Mouse (Mus musculus) lung, embryonic 16.5 days (tissue): Measurements from ENCODE around the gene Cdc34b. TPM values are rescaled to one million over a fixed set of nuclear protein-coding genes. Genes with fewer than 3 reads are reported as not detected.
"Not testable (repeated sequence)": the region's sequence is repeated elsewhere in the genome, so short reads cannot be mapped to it uniquely, and the experiment has no call there.

Source experiments
- ATAC-seq: fragments of 200-750 bp; cut with Nextera tagmentation; 2 replicates; pipeline ENCODE4 v1.8.0; 2017; ENCODE audit warnings: low read depth, mild to moderate bottlenecking, moderate library complexity
- H3K27ac ChIP-seq: fragments of 300-500 bp; sonication (generic); 2 replicates; pipeline ENCODE4 v1.5.1; 2014; ENCODE audit warnings: mild to moderate bottlenecking, control low read depth, low read length
- H3K27me3 ChIP-seq: fragments of 300-500 bp; sonication (generic); 2 replicates; pipeline ENCODE4 v1.6.1; 2014; ENCODE audit warnings: low read depth, low read length, mixed read lengths; ENCODE audit not compliant: control insufficient read depth, insufficient read depth
- H3K36me3 ChIP-seq: fragments of 300-500 bp; sonication (generic); 2 replicates; pipeline ENCODE4 v1.6.1; 2014; ENCODE audit warnings: low read length; ENCODE audit not compliant: control insufficient read depth, insufficient read depth
- H3K4me1 ChIP-seq: fragments of 300-500 bp; sonication (generic); replicated peaks from 2 replicates; pipeline ENCODE4 v1.6.1; 2014; ENCODE audit warnings: low read length, mixed read lengths; ENCODE audit not compliant: control insufficient read depth, insufficient read depth
- H3K4me2 ChIP-seq: fragments of 300-500 bp; sonication (generic); 2 replicates; pipeline ENCODE4 v1.6.1; 2014; ENCODE audit warnings: low read depth, low read length, control low read depth
- H3K4me3 ChIP-seq: fragments of 300-500 bp; sonication (generic); 2 replicates; pipeline ENCODE4 v1.5.1; 2014; ENCODE audit warnings: mild to moderate bottlenecking, low read length, control low read depth
- H3K9ac ChIP-seq: fragments of 300-500 bp; sonication (generic); 2 replicates; pipeline ENCODE4 v1.6.1; 2014; ENCODE audit warnings: low read length, control low read depth
- H3K9me3 ChIP-seq: fragments of 300-500 bp; sonication (generic); 2 replicates; pipeline ENCODE4 v1.6.1; 2016; ENCODE audit warnings: low read length; ENCODE audit not compliant: control insufficient read depth
- WGBS: fragments of 180-500 bp; shearing (Covaris S2); extraction: QIAGEN DNeasy Blood & Tissue Kit; methylation state at CpG from one replicate; pipeline ENCODE4 v1.1.7; 2014; 5-methylcytosine and 5-hydroxymethylcytosine counted together
- polyA plus RNA-seq: library from polyadenylated mRNA; unstranded; fragments of >200 nt; fragmentation: Nextera tagmentation; extraction: Ambion mirVana; gene quantifications from 2 replicates; pipeline ENCODE4 v1.2.1, GENCODE M21; 2015

Cdc34b gene
- polyA plus RNA-seq = 0.46 TPM in 1 of 2 replicates, not detected in the other

DNA sequence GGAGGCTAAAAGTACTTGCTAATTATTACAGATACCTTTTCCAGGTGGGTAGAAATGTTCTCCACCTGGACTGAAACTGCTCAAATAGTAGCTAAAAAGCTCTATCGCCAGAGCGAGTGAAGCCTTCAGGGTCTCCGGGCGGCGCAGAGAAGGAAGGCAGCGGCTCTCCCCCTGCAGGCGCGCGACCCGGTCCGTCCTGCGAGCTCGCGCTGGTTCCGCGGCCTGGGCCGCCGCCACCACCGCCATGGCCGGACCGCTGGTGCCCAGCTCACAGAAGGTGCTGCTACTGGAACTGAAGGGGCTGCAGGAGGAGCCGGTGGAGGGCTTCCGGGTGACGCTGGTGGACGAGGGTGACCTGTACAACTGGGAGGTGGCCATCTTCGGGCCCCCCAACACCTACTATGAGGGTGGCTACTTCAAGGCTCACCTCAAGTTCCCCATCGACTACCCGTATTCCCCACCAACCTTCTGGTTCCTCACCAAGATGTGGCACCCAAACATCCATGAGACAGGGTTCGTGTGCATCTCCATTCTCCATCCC lies at the start of gene Cdc34b:
TSS of gene Cdc34b (plus strand) at position 51 of the 541 bp plus-strand sequence.
- H3K4me2 ChIP-seq = no peak within 1 kb of the TSS
- H3K27ac ChIP-seq = no peak within 1 kb of the TSS
- H3K4me1 ChIP-seq = no peaks in the 10 kb centered on the region
- 69% methylated on average over 29 of the region's 29 CpGs for WGBS
- H3K9ac ChIP-seq = no peak within 1 kb of the TSS
- H3K36me3 ChIP-seq = no peaks in the 10 kb centered on the region
- no peak for ATAC-seq
- H3K4me3 ChIP-seq = no peak within 1 kb of the TSS
- H3K9me3 ChIP-seq = peaks cover 2% of the 10 kb centered on the region; the same call in 1 of the 2 replicates
- no peaks in the 10 kb centered on the region; the same call in 1 of the 2 replicates for H3K27me3 ChIP-seq

DNA sequence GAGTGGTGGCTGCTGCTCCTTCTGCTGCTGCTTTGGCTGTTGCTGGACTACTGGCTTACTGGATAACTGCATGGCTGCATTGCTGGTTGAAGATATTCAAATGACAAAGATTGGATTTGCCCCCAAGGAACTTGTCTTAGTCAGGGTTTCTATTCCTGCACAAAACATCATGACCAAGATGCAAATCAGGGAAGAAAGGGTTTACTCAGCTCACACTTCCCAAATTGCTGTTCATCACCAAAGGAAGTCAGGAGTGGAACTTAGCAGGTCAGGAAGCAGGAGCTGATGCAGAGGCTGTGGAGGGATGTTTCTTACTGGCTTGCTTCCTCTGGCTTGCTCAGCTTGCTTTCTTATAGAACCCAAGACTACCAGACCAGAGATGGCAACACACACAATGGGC lies 49.1 kb upstream of the Cdc34b start:
- H3K9ac ChIP-seq, H3K9me3 ChIP-seq, H3K36me3 ChIP-seq, H3K4me1 ChIP-seq, H3K4me2 ChIP-seq, H3K4me3 ChIP-seq, H3K27me3 ChIP-seq, ATAC-seq, H3K27ac ChIP-seq: not testable (repeated sequence)

DNA sequence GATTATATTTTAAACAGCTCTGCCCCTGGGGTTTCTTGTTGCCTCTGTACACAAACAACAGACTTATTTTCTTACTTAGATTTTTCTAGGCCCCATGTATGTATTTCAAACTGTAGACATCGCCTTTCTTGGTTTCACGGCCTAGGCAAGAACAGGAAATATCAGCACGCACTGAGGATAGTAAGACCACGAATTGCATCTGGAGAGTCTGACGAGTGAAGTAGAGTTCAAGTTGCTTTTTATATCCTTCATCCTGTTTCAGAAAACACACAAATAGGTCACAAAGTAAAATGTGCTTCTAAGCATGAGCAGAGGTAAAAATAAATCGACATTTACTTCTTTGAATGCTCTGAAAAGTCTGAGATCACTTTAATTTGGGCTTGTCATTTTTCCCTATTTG lies 46.1 kb upstream of the Cdc34b start:
- H3K4me1 ChIP-seq = peaks cover 4% of the 10 kb centered on the region; the same call in 1 of the 2 replicates
- no peak overlapping the region for H3K9ac ChIP-seq
- no peak overlapping the region for H3K4me3 ChIP-seq
- H3K27ac ChIP-seq = no peak overlapping the region
- no peaks in the 10 kb centered on the region for H3K9me3 ChIP-seq
- no peaks in the 10 kb centered on the region for H3K27me3 ChIP-seq
- 64% methylated on average over 6 of the region's 6 CpGs for WGBS
- no peaks in the 10 kb centered on the region for H3K36me3 ChIP-seq
- ATAC-seq = no peak
- no peak overlapping the region for H3K4me2 ChIP-seq

DNA sequence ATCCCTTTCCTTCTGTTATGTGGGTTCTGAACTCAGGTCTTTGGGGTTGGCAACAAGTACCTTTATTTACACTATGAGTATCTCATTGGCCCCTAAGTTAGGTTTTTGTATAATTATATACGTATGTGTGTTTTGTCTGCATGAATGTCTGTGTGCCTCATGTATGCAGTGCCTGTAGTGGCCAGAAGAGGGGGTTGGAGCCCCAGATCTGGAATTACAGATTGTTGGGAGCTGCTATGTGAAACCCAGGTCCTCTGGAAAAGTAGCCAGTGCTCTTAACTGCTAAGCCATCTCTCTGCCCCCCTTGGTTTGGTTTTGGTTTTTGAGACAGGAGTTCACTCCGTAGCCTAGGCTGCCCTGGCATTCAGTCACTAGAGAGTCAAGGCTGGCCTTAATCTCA lies 44.4 kb upstream of the Cdc34b start:
- no peak overlapping the region for H3K4me2 ChIP-seq
- no peak overlapping the region for H3K4me3 ChIP-seq
- H3K9me3 ChIP-seq = no peaks in the 10 kb centered on the region
- H3K9ac ChIP-seq = no peak overlapping the region
- peaks cover 11% of the 10 kb centered on the region; the same call in 1 of the 2 replicates for H3K4me1 ChIP-seq
- WGBS = 89% methylated on average over 2 of the region's 2 CpGs
- no peaks in the 10 kb centered on the region for H3K36me3 ChIP-seq
- H3K27ac ChIP-seq = no peak overlapping the region
- peaks cover 4% of the 10 kb centered on the region; the same call in 1 of the 2 replicates for H3K27me3 ChIP-seq
- no peak for ATAC-seq

DNA sequence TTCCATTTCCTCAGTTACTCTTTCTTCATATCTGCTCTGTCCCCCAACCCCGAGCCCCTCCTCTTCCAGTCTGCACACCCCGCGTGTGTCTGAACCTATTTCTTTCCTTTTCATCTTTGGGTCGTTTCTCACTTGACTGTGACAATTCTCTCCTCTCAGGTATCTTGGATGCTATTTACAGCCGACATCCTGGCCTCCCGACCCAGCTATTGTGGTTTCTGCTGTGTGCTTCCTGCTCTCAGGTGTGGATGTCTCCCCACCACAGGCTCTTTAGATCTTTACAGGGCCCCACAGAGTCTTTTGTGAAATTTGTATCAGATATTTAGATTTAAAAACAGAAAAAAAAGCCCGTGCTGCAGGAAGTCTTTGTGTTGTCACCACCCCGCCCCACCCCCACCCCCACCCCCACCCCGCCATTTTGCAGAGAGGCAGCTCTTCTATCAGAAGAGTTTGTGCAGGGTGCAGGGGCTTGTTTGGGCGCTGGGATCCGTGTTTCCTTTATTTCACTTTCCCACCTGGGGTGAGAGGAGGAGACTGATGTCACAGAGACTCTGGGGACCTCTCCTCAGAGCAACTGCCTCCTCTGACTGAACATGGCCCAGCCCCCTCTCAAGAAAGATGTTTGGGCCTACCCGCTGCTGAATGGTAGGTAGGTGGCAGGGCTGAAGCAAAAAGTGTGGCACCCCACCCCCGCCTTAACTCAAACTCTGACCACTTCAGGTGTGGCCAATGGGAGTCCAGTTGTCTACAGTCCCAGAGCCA lies 43.7 kb upstream of the Cdc34b start:
- Histone ChIP-seq H3K4me3 (no peak overlapping the region), H3K27ac (no peak overlapping the region), H3K9me3 (no peaks in the 10 kb centered on the region), H3K9ac (no peak overlapping the region), H3K4me2 (no peak overlapping the region), H3K4me1 (peaks cover 12% of the 10 kb centered on the region; the same call in 1 of the 2 replicates), H3K36me3 (no peaks in the 10 kb centered on the region), H3K27me3 (peaks cover 4% of the 10 kb centered on the region; the same call in 1 of the 2 replicates)
- 0 out of 2 replicates have a peak, but pooled peaks have one; percentile 37 for ATAC-seq
- 43% methylated on average over 13 of the region's 13 CpGs for WGBS

DNA sequence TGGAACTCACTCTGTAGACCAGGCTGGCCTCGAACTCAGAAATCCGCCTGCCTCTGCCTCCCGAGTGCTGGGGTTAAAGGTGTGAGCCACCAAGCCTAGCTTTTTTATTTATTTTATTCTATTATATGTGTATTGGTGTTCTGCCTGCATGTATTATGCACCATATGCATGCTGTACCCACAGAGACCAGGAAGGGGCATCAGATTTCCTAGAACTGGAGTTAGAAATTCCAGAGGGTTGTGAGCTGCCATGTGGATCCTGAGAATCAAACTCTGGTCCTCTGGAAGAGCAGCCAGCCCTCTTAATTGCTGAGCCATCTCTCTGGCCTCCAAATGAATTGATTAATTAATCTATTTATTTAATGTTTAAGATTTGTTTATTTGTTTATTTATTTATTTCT lies 42.2 kb upstream of the Cdc34b start:
- no peak overlapping the region for H3K4me3 ChIP-seq
- H3K9me3 ChIP-seq = no peaks in the 10 kb centered on the region
- H3K9ac ChIP-seq = no peak overlapping the region
- H3K4me1 ChIP-seq = peaks cover 12% of the 10 kb centered on the region; the same call in 1 of the 2 replicates
- no peak overlapping the region for H3K4me2 ChIP-seq
- no peak for ATAC-seq
- H3K36me3 ChIP-seq = no peaks in the 10 kb centered on the region
- 98% methylated on average over 3 of the region's 3 CpGs for whole genome bisulfite sequencing
- no peak overlapping the region for H3K27ac ChIP-seq
- H3K27me3 ChIP-seq = peaks cover 4% of the 10 kb centered on the region; the same call in 1 of the 2 replicates

DNA sequence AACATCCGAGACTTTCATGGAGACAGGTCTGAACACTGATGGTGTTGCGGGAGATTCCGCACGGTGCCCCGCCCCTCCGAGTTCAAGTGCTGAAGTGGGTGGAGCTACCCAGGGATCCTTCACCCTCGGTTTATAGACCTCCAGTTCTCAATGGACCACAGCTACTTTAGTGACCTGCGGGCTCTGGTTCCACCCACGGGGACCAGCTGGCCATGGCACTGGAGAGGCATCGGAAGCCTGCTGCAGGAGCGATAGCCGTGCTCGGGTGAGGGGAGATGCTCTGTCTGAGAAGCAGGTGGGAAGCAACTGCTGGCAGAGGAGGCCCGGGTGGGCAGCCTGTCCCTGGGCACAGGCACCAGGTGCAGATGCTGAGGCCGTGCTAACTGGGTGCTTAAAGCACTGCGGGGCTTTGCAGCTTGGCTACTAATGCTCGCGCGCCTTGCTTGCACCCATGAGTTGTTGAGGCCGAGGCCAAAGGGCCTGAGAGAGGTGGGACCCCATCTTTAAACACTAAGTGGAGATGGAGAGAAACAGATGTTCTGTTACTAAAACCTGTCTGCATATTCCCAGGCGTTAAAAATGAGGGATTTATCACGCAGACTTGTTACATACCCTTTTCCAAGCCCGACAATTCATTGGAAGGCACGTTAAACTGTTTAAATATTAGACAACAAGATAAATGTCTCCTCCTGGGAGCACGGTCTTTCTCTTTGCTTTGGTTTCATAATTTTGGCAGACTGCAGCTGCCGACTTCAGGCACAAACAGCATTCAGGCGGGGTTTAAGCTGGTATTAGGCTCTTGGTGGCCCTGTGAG lies 40.0 kb upstream of the Cdc34b start:
- H3K9me3 ChIP-seq = no peaks in the 10 kb centered on the region
- H3K36me3 ChIP-seq = no peaks in the 10 kb centered on the region
- H3K4me2 ChIP-seq = peak overlapping the region; percentile 39; the same call in 1 of the 2 replicates
- H3K4me1 ChIP-seq = peaks cover 12% of the 10 kb centered on the region; the same call in 1 of the 2 replicates
- no peak overlapping the region for H3K9ac ChIP-seq
- ATAC-seq = no peak
- H3K4me3 ChIP-seq = peak overlapping the region; percentile 13
- H3K27me3 ChIP-seq = peaks cover 4% of the 10 kb centered on the region; the same call in 1 of the 2 replicates
- WGBS = 25% methylated on average over 27 of the region's 27 CpGs
- no peak overlapping the region for H3K27ac ChIP-seq

DNA sequence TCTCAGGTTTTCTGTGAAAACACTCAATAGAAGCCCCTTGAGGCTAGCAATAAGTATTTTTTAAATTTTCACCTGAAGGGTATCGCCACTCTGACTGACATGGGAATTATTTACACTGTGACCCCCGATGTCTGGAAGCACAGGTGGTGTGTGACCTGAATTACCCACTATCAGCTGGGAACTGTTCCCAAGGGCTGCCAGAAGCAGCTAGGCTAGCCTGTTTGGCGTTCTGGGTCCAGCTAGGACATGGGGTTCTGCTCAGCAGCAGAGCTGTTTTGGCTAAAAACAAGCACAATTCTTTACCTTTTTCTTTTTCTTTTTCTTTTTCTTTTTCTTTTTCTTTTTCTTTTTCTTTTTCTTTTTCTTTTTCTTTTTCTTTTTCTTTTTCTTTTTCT lies 39.4 kb upstream of the Cdc34b start:
- Histone ChIP-seq H3K27ac (no peak overlapping the region), H3K9me3 (no peaks in the 10 kb centered on the region), H3K27me3 (peaks cover 4% of the 10 kb centered on the region; the same call in 1 of the 2 replicates), H3K4me2 (no peak overlapping the region), H3K9ac (no peak overlapping the region), H3K4me3 (no peak overlapping the region), H3K36me3 (no peaks in the 10 kb centered on the region), H3K4me1 (peaks cover 12% of the 10 kb centered on the region; the same call in 1 of the 2 replicates)
- ATAC-seq = no peak
- WGBS = 17% methylated on average over 3 of the region's 3 CpGs

DNA sequence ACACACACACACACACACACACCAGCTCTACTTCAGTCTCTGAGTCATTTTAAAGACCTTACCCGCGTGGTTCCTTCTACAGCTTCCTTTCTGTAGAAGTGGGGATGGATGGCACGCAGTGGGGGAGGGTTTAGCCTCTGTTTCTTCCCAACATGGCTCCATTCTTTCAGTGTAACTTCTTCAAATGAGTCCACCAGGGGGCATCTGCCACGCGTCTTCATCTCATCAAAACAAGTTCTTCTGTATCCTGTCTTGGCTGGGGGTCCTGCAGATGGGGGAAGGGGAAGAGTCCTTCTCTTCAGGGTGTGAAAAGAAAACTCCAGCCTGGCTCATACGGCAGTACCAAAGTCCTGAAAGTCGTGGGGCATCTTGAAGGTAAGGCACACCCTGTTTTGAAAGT lies 37.6 kb upstream of the Cdc34b start:
- H3K4me2 ChIP-seq = no peak overlapping the region
- no peak overlapping the region for H3K4me3 ChIP-seq
- H3K36me3 ChIP-seq = no peaks in the 10 kb centered on the region
- H3K4me1 ChIP-seq = peaks cover 8% of the 10 kb centered on the region; the same call in 1 of the 2 replicates
- peak overlapping the region; percentile 69 for H3K27ac ChIP-seq
- H3K9me3 ChIP-seq = no peaks in the 10 kb centered on the region
- ATAC-seq = peak; percentile 53
- peaks cover 4% of the 10 kb centered on the region; the same call in 1 of the 2 replicates for H3K27me3 ChIP-seq
- H3K9ac ChIP-seq = no peak overlapping the region
- 27% methylated on average over 7 of the region's 7 CpGs for WGBS
